Comparison of ENCODE assay signal across 35 mouse cellular contexts in the genomic region with DNA sequence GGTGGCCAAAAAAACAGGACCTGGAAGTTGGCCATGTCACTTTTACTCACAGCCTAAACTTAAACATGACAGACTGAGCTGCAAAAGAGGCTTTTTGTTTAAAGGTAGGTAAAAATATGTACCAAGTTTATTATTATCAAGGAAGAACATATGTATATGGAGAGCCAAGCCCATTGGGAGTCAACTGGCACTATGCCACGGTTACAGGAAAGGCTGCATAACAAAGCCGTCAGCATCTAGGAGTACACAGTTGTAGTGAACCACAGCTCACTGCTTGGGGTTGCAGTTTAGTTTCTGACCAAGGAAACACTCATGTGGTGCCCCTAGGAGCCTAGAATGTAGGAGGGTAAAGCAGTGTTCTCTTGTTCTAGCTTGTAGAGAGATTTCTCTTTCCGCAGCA. TPM values are rescaled to one million over a fixed set of nuclear protein-coding genes. Genes with fewer than 3 reads are reported as not detected.
DNase-seq lines count a peak whose midpoint lies in the region; ATAC-seq and TF ChIP-seq lines count a peak whose summit lies in the region.
"Had no signal": no experiment of that assay in that cellular context is flagged by ENCODE, and none has a peak within 500 bp of the region (broad histone marks: within the 10 kb centered on the region; RNA-seq: fewer than 3 reads in every experiment).

No protein-coding gene starts in this region.

- H3K9ac ChIP-seq in hindbrain, postnatal 0 days (replicated peaks; ENCODE audit: low read length) = no peak overlapping the region
- no peak overlapping the region for H3K9ac ChIP-seq in midbrain, postnatal 0 days (replicated peaks; ENCODE audit: low read length, poor library complexity, severe bottlenecking)
- H3K9ac ChIP-seq in midbrain, embryonic 15.5 days = no peak overlapping the region
- H3K9ac ChIP-seq: embryonic facial prominence, embryonic 12.5 days; forebrain, embryonic 12.5 days; heart, embryonic 12.5 days; hindbrain, embryonic 14.5 days; kidney, embryonic 15.5 days; liver, embryonic 12.5 days; liver, postnatal 0 days had no signal

- no peaks in the 10 kb centered on the region for H3K9me3 ChIP-seq in hindbrain, postnatal 0 days (ENCODE audit: low read length)
- no peaks in the 10 kb centered on the region for H3K9me3 ChIP-seq in hindbrain, embryonic 10.5 days
- no peaks in the 10 kb centered on the region for H3K9me3 ChIP-seq in midbrain, postnatal 0 days (ENCODE audit: low read length)
- no peaks in the 10 kb centered on the region for H3K9me3 ChIP-seq in midbrain, embryonic 15.5 days
- H3K9me3 ChIP-seq: embryonic facial prominence, embryonic 12.5 days; forebrain, embryonic 12.5 days; heart, embryonic 12.5 days; kidney, embryonic 15.5 days; liver, embryonic 12.5 days; midbrain, embryonic 10.5 days had no signal

- no peaks in the 10 kb centered on the region for H3K4me1 ChIP-seq in hindbrain, postnatal 0 days (ENCODE audit: insufficient read depth, low read length)
- H3K4me1 ChIP-seq in hindbrain, embryonic 10.5 days (replicated peaks) = peaks cover 6% of the 10 kb centered on the region; the same call in 1 of the 2 replicates
- no peaks in the 10 kb centered on the region for H3K4me1 ChIP-seq in midbrain, postnatal 0 days (ENCODE audit: insufficient read depth, low read length)
- H3K4me1 ChIP-seq in midbrain, embryonic 15.5 days = no peaks in the 10 kb centered on the region
- H3K4me1 ChIP-seq: embryonic facial prominence, embryonic 12.5 days; forebrain, embryonic 12.5 days; heart, embryonic 12.5 days; kidney, embryonic 15.5 days; liver, embryonic 12.5 days; midbrain, embryonic 10.5 days had no signal

- H3K4me2 ChIP-seq in hindbrain, postnatal 0 days (ENCODE audit: low read depth, low read length) = no peak overlapping the region
- no peak overlapping the region for H3K4me2 ChIP-seq in midbrain, postnatal 0 days (ENCODE audit: low read depth, low read length, poor library complexity, severe bottlenecking)
- no peak overlapping the region for H3K4me2 ChIP-seq in midbrain, embryonic 15.5 days
- H3K4me2 ChIP-seq: embryonic facial prominence, embryonic 12.5 days; forebrain, embryonic 12.5 days; heart, embryonic 12.5 days; hindbrain, embryonic 14.5 days; kidney, embryonic 15.5 days; liver, embryonic 12.5 days had no signal

- no peak for TF ChIP-seq CTCF in hindbrain, postnatal 0 days (IDR thresholded peaks at IDR 0.05; ENCODE audit: low read depth)
- TF ChIP-seq CTCF in midbrain, postnatal 0 days (IDR thresholded peaks at IDR 0.05) = no peak

- H3K27ac ChIP-seq in hindbrain, postnatal 0 days = no peak overlapping the region
- no peak overlapping the region for H3K27ac ChIP-seq in hindbrain, embryonic 10.5 days
- no peak overlapping the region for H3K27ac ChIP-seq in midbrain, postnatal 0 days (ENCODE audit: low read depth, low read length)
- H3K27ac ChIP-seq in midbrain, embryonic 15.5 days = no peak overlapping the region
- H3K27ac ChIP-seq: embryonic facial prominence, embryonic 12.5 days; forebrain, embryonic 12.5 days; hindbrain, embryonic 14.5 days; kidney, embryonic 15.5 days; left cerebral cortex, adult 2 months; liver, embryonic 12.5 days; macrophage; midbrain, embryonic 10.5 days had no signal

- no peak overlapping the region for H3K4me3 ChIP-seq in hindbrain, postnatal 0 days (ENCODE audit: low read length)
- H3K4me3 ChIP-seq in hindbrain, embryonic 10.5 days = no peak overlapping the region
- H3K4me3 ChIP-seq in midbrain, postnatal 0 days (ENCODE audit: low read depth, low read length) = no peak overlapping the region
- H3K4me3 ChIP-seq in midbrain, embryonic 15.5 days = no peak overlapping the region
- H3K4me3 ChIP-seq: embryonic facial prominence, embryonic 12.5 days; erythroblast, embryonic 14.5 days; forebrain, embryonic 12.5 days; heart, embryonic 12.5 days; kidney, embryonic 15.5 days; left cerebral cortex, adult 2 months; liver, embryonic 12.5 days; midbrain, embryonic 10.5 days had no signal

- no peak for ATAC-seq in hindbrain, postnatal 0 days
- no peak for ATAC-seq in midbrain, postnatal 0 days (ENCODE audit: low FRiP score)
- ATAC-seq in midbrain, embryonic 15.5 days (replicated peaks) = no peak
- ATAC-seq in megakaryocyte-erythroid progenitor cell, adult 5-6 weeks (replicated peaks; ENCODE audit: low FRiP score, low TSS enrichment, poor library complexity, severe bottlenecking) = peak; percentile 78
- ATAC-seq: inflammation-experienced regulatory T-cells, adult 6 months; liver, embryonic 12.5 days; liver, postnatal 0 days; lung, postnatal 0 days; Patski had no signal

- WGBS in hindbrain, postnatal 0 days = 48% methylated on average over 3 of the region's 3 CpGs
- 92% methylated on average over 3 of the region's 3 CpGs for WGBS in hindbrain, embryonic 10.5 days
- WGBS in midbrain, postnatal 0 days = 73% methylated on average over 3 of the region's 3 CpGs
- 81% methylated on average over 3 of the region's 3 CpGs for WGBS in midbrain, embryonic 15.5 days

- peak; percentile 61 to 62 for DNase-seq in cerebellum, adult 18-20 months
- DNase-seq in cerebellum, postnatal 4 days (ENCODE audit: low spot score in 2 of 2) = no peak
- DNase-seq in hindbrain, postnatal 0 days (ENCODE audit: low spot score) = peak; percentile 49
- no peak for DNase-seq in hindbrain, embryonic 10.5 days (ENCODE audit: low spot score)
- peak; percentile 45 for DNase-seq in midbrain, postnatal 0 days (ENCODE audit: low spot score)
- no peak for DNase-seq in testis, postnatal 14 days (ENCODE audit: low spot score)
- DNase-seq: adrenal gland, postnatal 10 days; gastrocnemius, postnatal 36 days; heart, adult 18-20 months; heart, postnatal 4 days; kidney, adult 18-20 months; kidney, postnatal 25 days; liver, postnatal 0 days; right cerebral cortex, adult 18-20 months; spleen, adult 18-20 months; thymus, adult 18-20 months; thymus, postnatal 25 days had no signal

- no peaks in the 10 kb centered on the region for H3K27me3 ChIP-seq in hindbrain, postnatal 0 days (ENCODE audit: insufficient read depth, low read length)
- H3K27me3 ChIP-seq in hindbrain, embryonic 10.5 days (ENCODE audit: insufficient read depth, poor library complexity, severe bottlenecking) = no peaks in the 10 kb centered on the region
- H3K27me3 ChIP-seq in midbrain, postnatal 0 days (ENCODE audit: insufficient read depth, low read length) = no peaks in the 10 kb centered on the region; the same call in 1 of the 2 replicates
- 0 out of 2 replicates have a peak, but pooled peaks cover 3% of the 10 kb centered on the region for H3K27me3 ChIP-seq in midbrain, embryonic 15.5 days (replicated peaks)
- H3K27me3 ChIP-seq: CH12.LX; embryonic facial prominence, embryonic 12.5 days; kidney, embryonic 15.5 days; liver, embryonic 12.5 days; Patski had no signal

- H3K36me3 ChIP-seq in hindbrain, postnatal 0 days (ENCODE audit: insufficient read depth, low read length) = no peaks in the 10 kb centered on the region
- H3K36me3 ChIP-seq in hindbrain, embryonic 10.5 days = no peaks in the 10 kb centered on the region
- no peaks in the 10 kb centered on the region for H3K36me3 ChIP-seq in midbrain, postnatal 0 days (ENCODE audit: insufficient read depth, low read length)
- no peaks in the 10 kb centered on the region for H3K36me3 ChIP-seq in midbrain, embryonic 15.5 days (replicated peaks)
- H3K36me3 ChIP-seq: embryonic facial prominence, embryonic 12.5 days; forebrain, embryonic 12.5 days; heart, embryonic 12.5 days; kidney, embryonic 15.5 days; liver, embryonic 12.5 days; midbrain, embryonic 10.5 days had no signal

RNA-seq across cellular contexts. Expression of gene Pax6, which starts 40.4 kb away (rescaled TPM):
- total RNA-seq in hindbrain, postnatal 0 days (2014; rRNA removed) = 88.7 and 136 TPM in 2 replicates
- 68.7 and 82.3 TPM in 2 replicates for polyA plus RNA-seq in hindbrain, postnatal 0 days (2015; fragmentation: Nextera tagmentation; extraction: Ambion mirVana)
- 24.7 and 27.0 TPM in 2 replicates for polyA plus RNA-seq in hindbrain, embryonic 10.5 days (2016; fragmentation: Nextera tagmentation; extraction: Ambion mirVana)
- total RNA-seq in midbrain, postnatal 0 days (2014; rRNA removed) = 15.4 and 27.1 TPM in 2 replicates
- polyA plus RNA-seq in midbrain, postnatal 0 days (2015; fragmentation: Nextera tagmentation; extraction: Ambion mirVana) = 6.9 and 11.3 TPM in 2 replicates
- 22.5 and 23.3 TPM in 2 replicates for polyA plus RNA-seq in midbrain, embryonic 15.5 days (2015; fragmentation: Nextera tagmentation; extraction: Ambion mirVana)
- total RNA-seq in megakaryocyte-erythroid progenitor cell, adult 5-6 weeks (2014; fragmentation: Nextera tagmentation) = not detected in 2 replicates
- not detected in 2 replicates for total RNA-seq in megakaryocyte-erythroid progenitor cell, adult 5-6 weeks (2017)
- total RNA-seq: gastrocnemius, adult 18-20 months; gastrocnemius, postnatal 36 days; heart, adult 18-20 months; neutrophil, adult 5-6 weeks had no signal
- polyA plus RNA-seq: liver, postnatal 0 days; lung, postnatal 0 days; macrophage; Patski had no signal

Comparison
In these comparisons a context has a peak if more than half of its experiments do, and no peak if none do; other contexts are left out.
1. DNase-seq: peak in cerebellum, adult 18-20 months (2 of 2), hindbrain, postnatal 0 days (single experiment) and midbrain, postnatal 0 days (single experiment); none in cerebellum, postnatal 4 days (0 of 2), hindbrain, embryonic 10.5 days (single experiment) and testis, postnatal 14 days (single experiment).